Mouse (Mus musculus) kidney, adult 2 months (tissue): ENCODE measurements around the gene Olfr94.
"Not testable (repeated sequence)": the region's sequence is repeated elsewhere in the genome, so short reads cannot be mapped to it uniquely, and the experiment has no call there.

Source experiments
- CTCF ChIP-seq: fragments of 200-500 bp; conservative IDR thresholded peaks from 2 replicates; pipeline ENCODE4 v1.5.1; 2011; ENCODE audit warnings: low read depth, mild to moderate bottlenecking, control low read depth, low read length, moderate library complexity, mixed read lengths; ENCODE audit not compliant: insufficient read depth, insufficient read length
- POLR2A ChIP-seq: fragments of 200-500 bp; IDR thresholded peaks from one replicate; pipeline ENCODE4 v1.6.1; 2011; ENCODE audit warnings: low read depth, low read length, control low read depth

GRCm38 (mm10) chr17:37237230-37237629 lies 36.4 kb upstream of the Olfr94 start, which contains the start of gene Olfr97:
- TF ChIP-seq CTCF, POLR2A: not testable (repeated sequence)
